Mouse (Mus musculus) liver, embryonic 18 days (tissue): ENCODE data around the gene Pla2g4f. TPM values are rescaled to one million over a fixed set of nuclear protein-coding genes. Genes with fewer than 3 reads are reported as not detected.

Experiments
- polyA plus RNA-seq: library from polyadenylated mRNA; depleted of rRNA; stranded (reverse); fragments of >200 nt; gene quantifications from 2 replicates; pipeline ENCODE4 v1.2.3, GENCODE M21; 2012; rRNA removed

Gene Pla2g4f
- polyA plus RNA-seq = 0.01 TPM in 1 of 2 replicates, not detected in the other

DNA sequence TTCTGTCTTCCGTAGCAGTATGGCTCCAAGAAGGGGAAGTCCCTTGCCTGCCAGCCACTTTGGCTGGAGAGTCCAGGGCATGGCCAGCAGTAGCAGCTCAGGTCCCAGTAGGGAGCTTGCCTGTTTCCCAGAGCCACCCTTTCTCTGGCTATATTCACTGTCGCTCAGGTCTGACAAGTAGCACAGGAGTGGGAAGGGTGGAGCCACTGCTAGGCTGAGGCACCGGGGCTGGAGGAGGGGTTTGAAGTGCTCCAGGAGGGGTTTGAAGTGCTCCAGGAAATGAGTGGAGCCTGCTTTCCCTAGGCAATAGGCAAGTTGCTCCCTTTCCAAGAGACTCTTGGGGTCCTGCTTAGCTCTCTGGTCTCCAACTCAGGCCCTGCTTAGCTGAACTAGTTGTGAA, at the start of gene Pla2g4f:
Pla2g4f (minus strand) TSS at position 190 of the 400 bp plus-strand sequence.

DNA sequence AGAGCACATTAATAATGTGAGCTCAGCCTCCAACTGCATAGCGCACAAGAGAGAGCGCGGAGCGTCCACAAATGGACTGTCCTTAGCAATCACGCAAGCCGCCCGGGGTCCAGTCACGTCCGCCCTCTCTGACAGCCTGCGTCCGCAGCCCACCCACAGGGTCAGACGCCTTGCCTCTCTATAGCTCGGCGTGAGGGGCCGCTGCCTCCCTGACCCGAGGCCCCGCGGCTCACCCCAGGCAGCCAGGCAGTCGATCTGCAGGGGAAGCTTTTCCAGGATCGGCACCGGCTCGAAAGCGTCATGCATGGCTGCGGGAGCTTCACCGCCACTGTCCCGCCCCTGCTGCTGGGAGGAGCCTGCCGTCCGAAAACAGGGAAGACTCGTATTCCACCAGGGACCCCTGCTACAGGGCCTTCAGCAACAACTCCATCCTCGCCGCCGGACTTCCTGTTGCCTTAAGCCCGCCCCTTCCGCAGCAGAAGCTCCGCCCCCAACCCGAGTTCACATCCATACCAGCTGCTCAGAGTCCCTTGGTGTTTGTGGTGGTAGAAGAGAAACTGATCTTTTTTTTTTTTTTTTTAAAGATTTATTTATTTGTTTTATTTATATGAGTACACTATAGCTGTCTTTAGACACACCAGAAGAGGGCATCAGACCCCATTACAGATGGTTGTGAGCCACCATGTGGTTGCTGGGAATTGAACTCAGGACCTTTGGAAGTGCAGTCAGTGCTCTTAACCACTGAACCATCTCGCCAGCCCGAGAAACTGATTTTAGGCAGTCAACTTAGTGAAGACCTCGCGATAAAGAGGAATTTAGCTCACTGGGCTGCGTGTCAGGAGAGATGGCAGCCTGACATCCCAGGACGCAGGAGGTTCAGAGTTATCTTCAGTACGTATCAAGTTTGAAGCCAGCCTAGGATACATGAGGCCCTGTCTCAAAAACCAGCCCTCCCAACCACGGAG, 39.0 kb upstream of the Pla2g4f start, which contains the start of gene Vps39:
Vps39 (minus strand) TSS at position 456 of the 965 bp plus-strand sequence.

DNA sequence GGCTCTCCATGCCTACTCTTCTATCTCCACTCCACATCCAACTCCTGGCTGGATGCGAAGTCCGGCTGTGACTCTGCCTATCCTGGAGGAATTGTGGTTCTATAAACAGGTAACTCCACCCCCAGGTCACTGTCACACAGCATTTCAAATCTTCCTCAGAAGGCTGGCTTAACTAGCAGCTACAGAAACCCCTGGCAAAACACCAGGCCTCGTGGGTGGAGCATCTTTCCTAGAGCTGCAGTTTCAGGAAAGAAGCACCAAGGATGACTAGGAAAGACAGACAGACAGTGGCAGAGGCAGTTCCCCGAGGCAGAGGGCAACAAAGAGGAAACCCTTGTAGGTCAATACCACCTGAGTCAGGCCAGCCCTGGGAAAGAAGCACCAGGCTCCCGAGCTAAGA, 25.0 kb downstream of the Pla2g4f start, which contains the start of gene Pla2g4d:
Pla2g4d (minus strand) TSS at position 203 of the 400 bp plus-strand sequence.

Other genes starting within 250 kb of the Pla2g4f start
- gene Ehd4, start 159.6 kb downstream of the Pla2g4f start, polyA plus RNA-seq = 8.3 and 8.7 TPM in 2 replicates
- gene Pla2g4e, start 68.8 kb downstream of the Pla2g4f start, polyA plus RNA-seq = 0.01 TPM in 1 of 2 replicates, not detected in the other
- not detected in 2 replicates for gene Pla2g4d, start 25.0 kb downstream of the Pla2g4f start, polyA plus RNA-seq
- gene Vps39, start 39.0 kb upstream of the Pla2g4f start, polyA plus RNA-seq = 8.4 and 9.4 TPM in 2 replicates
- gene Ganc, start 89.7 kb upstream of the Pla2g4f start, polyA plus RNA-seq = 6.4 and 7.5 TPM in 2 replicates
- 6.5 and 6.6 TPM in 2 replicates for gene Tmem87a, start 89.9 kb upstream of the Pla2g4f start, polyA plus RNA-seq
- 3.8 and 4.5 TPM in 2 replicates for gene Capn3, start 141.9 kb upstream of the Pla2g4f start, polyA plus RNA-seq
- 13.6 and 15.6 TPM in 2 replicates for gene Zfp106, start 249.7 kb upstream of the Pla2g4f start, polyA plus RNA-seq